Mouse (Mus musculus) myocyte (in vitro differentiated cells): ENCODE data around the gene Hsf2bp.

ENCODE experiments used
- MYOG ChIP-seq, 3 experiments: IDR thresholded peaks; one replicate each; pipeline ENCODE4 v1.6.1; 2011; ENCODE audit warnings: control low read depth in 2 of 3, low read depth in 2 of 3, mild to moderate bottlenecking in 2 of 3; ENCODE audit not compliant: insufficient read length in 2 of 3, control insufficient read depth in 1 of 3, insufficient read depth in 1 of 3
- POLR2A ChIP-seq: IDR thresholded peaks from one replicate; pipeline ENCODE4 v1.6.1; 2011; ENCODE audit warnings: low read depth, mild to moderate bottlenecking, control low read depth, moderate library complexity; ENCODE audit not compliant: insufficient read length
- SRF ChIP-seq: IDR thresholded peaks from one replicate; pipeline ENCODE4 v1.6.1; 2011; ENCODE audit warnings: low read depth; ENCODE audit not compliant: control insufficient read depth, insufficient read length
- USF1 ChIP-seq: IDR thresholded peaks from one replicate; pipeline ENCODE4 v1.6.1; 2011; ENCODE audit warnings: low read depth, mild to moderate bottlenecking, control low read depth, moderate library complexity

DNA sequence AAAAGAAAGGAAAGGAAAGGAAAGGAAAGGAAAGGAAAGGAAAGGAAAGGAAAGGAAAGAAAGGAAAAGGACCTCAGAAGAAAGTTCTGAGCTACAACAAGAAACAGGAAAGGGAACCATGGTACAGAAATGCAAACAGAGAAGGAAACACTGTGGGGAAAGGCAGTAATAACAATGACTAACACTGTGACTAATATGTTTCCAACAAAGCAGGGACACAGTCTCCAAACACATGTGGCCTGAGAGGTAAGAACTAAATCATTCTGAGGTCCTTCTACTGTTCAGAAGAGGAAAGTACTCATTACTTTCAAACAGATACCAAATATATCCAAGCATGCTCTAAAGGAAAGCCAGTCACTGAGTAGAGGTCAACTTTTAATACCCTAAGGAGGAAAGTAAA is 42.0 kb downstream of the Hsf2bp start:
- TF ChIP-seq POLR2A, result no peak
- no peak for TF ChIP-seq SRF
- TF ChIP-seq USF1, result no peak
- no peak for TF ChIP-seq MYOG (IDR thresholded peaks at IDR 0.05; ENCODE audit: control insufficient read depth in 1 of 3, insufficient read depth in 1 of 3, insufficient read length in 2 of 3, low read depth in 2 of 3)
